Mouse (Mus musculus): ENCODE measurements around the gene Mef2c. TPM values are rescaled to one million over a fixed set of nuclear protein-coding genes. Genes with fewer than 3 reads are reported as not detected.

Gene Mef2c
- polyA plus RNA-seq, 1 experiment = 36.8 TPM

DNA sequence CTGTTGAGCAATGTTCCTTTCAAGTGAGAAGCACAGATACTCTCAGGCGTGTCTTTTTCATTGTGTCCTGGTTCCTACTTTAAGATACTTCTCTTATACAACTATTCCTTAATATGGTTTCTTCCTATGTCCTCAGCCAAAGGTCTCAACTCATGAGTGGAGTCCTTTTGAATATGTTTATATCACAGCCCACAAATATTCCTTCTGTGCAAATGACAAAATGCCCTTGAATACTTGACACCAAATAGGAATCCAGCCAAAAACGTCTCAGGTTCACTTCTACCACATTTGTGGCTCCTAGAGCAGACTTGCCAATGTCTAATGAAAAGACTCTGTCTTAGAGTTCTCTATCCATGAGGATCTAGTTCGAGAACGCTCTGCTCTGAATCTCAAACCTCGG is 21.7 kb upstream of the Mef2c start:
- WGBS = 72% methylated on average over 5 of the region's 5 CpGs
- TF ChIP-seq POLR2A (IDR thresholded peaks at IDR 0.05; ENCODE audit: borderline replicate concordance, extremely low read depth, low read depth, low read length) = no peak
- TF ChIP-seq CTCF (IDR thresholded peaks at IDR 0.05; ENCODE audit: insufficient read depth, low read length) = no peak

GRCm38 (mm10) chr13:83484215-83484614 is 19.6 kb upstream of the Mef2c start:
- no peaks in the 10 kb centered on the region for H3K4me1 ChIP-seq (ENCODE audit: control insufficient read depth, insufficient read depth, low read length)
- DNase-seq = no peak
- TF ChIP-seq POLR2A (IDR thresholded peaks at IDR 0.05; ENCODE audit: borderline replicate concordance, extremely low read depth, low read depth, low read length) (no peak), CTCF (IDR thresholded peaks at IDR 0.05; ENCODE audit: insufficient read depth, low read length) (no peak)
- H3K4me3 ChIP-seq (replicated peaks; ENCODE audit: extremely low read depth, low read depth, low read length) = no peak overlapping the region
- 90% methylated on average over 4 of the region's 4 CpGs for WGBS

More for the DNA sequence above, 21.7 kb upstream of the Mef2c start:
- Histone ChIP-seq H3K4me3 (replicated peaks; ENCODE audit: extremely low read depth, low read depth, low read length) (no peak overlapping the region), H3K4me1 (ENCODE audit: control insufficient read depth, insufficient read depth, low read length) (no peaks in the 10 kb centered on the region)
- no peak for DNase-seq

GRCm38 (mm10) chr13:83484721-83485369 is 19.0 kb upstream of the Mef2c start:
- no peak for DNase-seq
- TF ChIP-seq CTCF (IDR thresholded peaks at IDR 0.05; ENCODE audit: insufficient read depth, low read length) (no peak), POLR2A (IDR thresholded peaks at IDR 0.05; ENCODE audit: borderline replicate concordance, extremely low read depth, low read depth, low read length) (no peak)
- no peaks in the 10 kb centered on the region for H3K4me1 ChIP-seq (ENCODE audit: control insufficient read depth, insufficient read depth, low read length)
- WGBS = 68% methylated on average over 7 of the region's 7 CpGs
- no peak overlapping the region for H3K4me3 ChIP-seq (replicated peaks; ENCODE audit: extremely low read depth, low read depth, low read length)

- no peak for DNase-seq
- no peaks in the 10 kb centered on the region for H3K4me1 ChIP-seq (ENCODE audit: control insufficient read depth, insufficient read depth, low read length)
- TF ChIP-seq POLR2A (IDR thresholded peaks at IDR 0.05; ENCODE audit: borderline replicate concordance, extremely low read depth, low read depth, low read length) (no peak), CTCF (IDR thresholded peaks at IDR 0.05; ENCODE audit: insufficient read depth, low read length) (no peak)
- H3K4me3 ChIP-seq (replicated peaks; ENCODE audit: extremely low read depth, low read depth, low read length) = no peak overlapping the region
- 33% methylated on average over 3 of the region's 3 CpGs for WGBS
Measured at GRCm38 (mm10) chr13:83492051-83492450, 11.8 kb upstream of the Mef2c start.

- no peak for TF ChIP-seq CTCF (IDR thresholded peaks at IDR 0.05; ENCODE audit: insufficient read depth, low read length)
- no peak for TF ChIP-seq POLR2A (IDR thresholded peaks at IDR 0.05; ENCODE audit: borderline replicate concordance, extremely low read depth, low read depth, low read length)
- H3K4me1 ChIP-seq (ENCODE audit: control insufficient read depth, insufficient read depth, low read length) = no peaks in the 10 kb centered on the region
- no peak for DNase-seq
- 78% methylated on average over 3 of the region's 3 CpGs for whole genome bisulfite sequencing
- H3K4me3 ChIP-seq (replicated peaks; ENCODE audit: extremely low read depth, low read depth, low read length) = no peak overlapping the region
Measured at GRCm38 (mm10) chr13:83497708-83498107, 6.1 kb upstream of the Mef2c start.

- Histone ChIP-seq H3K4me1 (ENCODE audit: control insufficient read depth, insufficient read depth, low read length) (no peaks in the 10 kb centered on the region), H3K4me3 (replicated peaks; ENCODE audit: extremely low read depth, low read depth, low read length) (no peak overlapping the region)
- no peak for TF ChIP-seq CTCF (IDR thresholded peaks at IDR 0.05; ENCODE audit: insufficient read depth, low read length)
- no peak for TF ChIP-seq POLR2A (IDR thresholded peaks at IDR 0.05; ENCODE audit: borderline replicate concordance, extremely low read depth, low read depth, low read length)
- no peak for DNase-seq
- WGBS = 69% methylated on average over 4 of the region's 4 CpGs
Measured at GRCm38 (mm10) chr13:83499526-83499925, 4.3 kb upstream of the Mef2c start.

DNA sequence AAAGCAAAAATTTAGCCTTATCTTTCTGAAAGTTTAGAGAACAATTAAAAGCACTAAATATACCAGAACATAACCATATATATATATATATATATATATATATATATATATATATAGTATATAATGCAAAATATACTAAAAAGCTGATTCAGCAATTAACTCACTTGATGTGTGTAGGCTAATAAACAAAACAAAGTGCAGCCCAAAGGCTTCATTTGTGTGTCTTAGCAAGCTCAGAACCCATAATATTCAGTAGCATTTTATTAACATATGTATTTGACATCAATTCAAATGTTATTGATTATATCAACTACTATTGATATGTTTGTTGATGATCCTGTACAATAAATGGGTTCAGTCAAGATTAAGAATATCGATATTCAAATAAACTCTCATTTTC is 3.9 kb downstream of the Mef2c start:
- H3K4me3 ChIP-seq (replicated peaks; ENCODE audit: extremely low read depth, low read depth, low read length) = no peak overlapping the region
- H3K4me1 ChIP-seq (ENCODE audit: control insufficient read depth, insufficient read depth, low read length) = no peaks in the 10 kb centered on the region
- 89% methylated on average over 1 of the region's 1 CpGs for WGBS
- TF ChIP-seq POLR2A (IDR thresholded peaks at IDR 0.05; ENCODE audit: borderline replicate concordance, extremely low read depth, low read depth, low read length) = no peak
- TF ChIP-seq CTCF (IDR thresholded peaks at IDR 0.05; ENCODE audit: insufficient read depth, low read length) = no peak
- DNase-seq = no peak

GRCm38 (mm10) chr13:83515013-83515547 is 11.2 kb downstream of the Mef2c start:
- Histone ChIP-seq H3K4me3 (replicated peaks; ENCODE audit: extremely low read depth, low read depth, low read length) (no peak overlapping the region), H3K4me1 (ENCODE audit: control insufficient read depth, insufficient read depth, low read length) (no peaks in the 10 kb centered on the region)
- DNase-seq = no peak
- TF ChIP-seq CTCF (IDR thresholded peaks at IDR 0.05; ENCODE audit: insufficient read depth, low read length) = no peak
- TF ChIP-seq POLR2A (IDR thresholded peaks at IDR 0.05; ENCODE audit: borderline replicate concordance, extremely low read depth, low read depth, low read length) = no peak
- WGBS = 64% methylated on average over 4 of the region's 4 CpGs

DNA sequence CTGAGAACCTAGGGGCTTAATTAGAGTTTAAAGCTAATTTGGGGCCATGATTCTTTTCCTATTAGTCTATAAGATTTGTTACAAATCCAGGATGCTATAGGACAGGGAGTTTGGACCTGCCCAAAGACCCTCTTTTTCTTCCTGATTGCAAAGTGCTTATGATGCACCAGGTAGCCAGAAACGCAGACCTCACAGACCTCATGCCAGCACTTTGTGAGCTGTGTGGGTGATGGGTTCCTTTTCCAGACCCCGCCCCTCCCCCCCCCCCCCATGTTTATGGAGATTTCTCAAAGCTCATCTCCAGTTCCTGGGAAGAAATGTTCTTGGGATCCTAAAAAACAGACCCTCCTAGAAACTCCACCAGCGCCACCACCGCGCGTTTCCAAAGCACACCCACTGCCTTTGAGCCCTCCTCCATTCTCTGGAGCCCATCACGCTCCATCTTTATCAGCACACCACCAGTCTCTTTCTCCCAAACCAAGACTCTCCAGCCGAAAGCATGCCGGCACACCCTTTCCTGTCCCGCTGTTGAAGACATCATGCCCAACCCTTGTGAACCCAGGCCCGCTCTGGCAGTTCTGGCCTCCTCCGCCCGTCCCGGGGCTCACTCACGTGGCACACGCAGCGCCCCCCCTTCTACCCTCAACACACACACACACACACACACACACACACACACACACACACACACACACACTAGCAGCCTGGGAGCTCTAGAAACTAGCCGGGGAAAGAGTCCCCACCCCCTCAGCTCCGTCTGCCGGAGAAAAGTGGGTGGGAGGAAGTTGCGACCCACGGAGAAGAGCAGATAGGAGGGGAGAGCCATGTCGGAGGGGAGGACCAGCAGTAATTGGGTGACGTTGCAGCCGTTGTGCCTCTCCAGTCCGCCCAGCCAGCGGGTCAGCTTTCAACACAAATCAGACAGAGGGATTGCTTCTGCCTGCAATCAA is 14.1 kb downstream of the Mef2c start:
- WGBS = 3% methylated on average over 27 of the region's 27 CpGs
- peak; percentile 37 for DNase-seq
- H3K4me3 ChIP-seq (replicated peaks; ENCODE audit: extremely low read depth, low read depth, low read length) = peak overlapping the region; percentile 65
- peak; percentile 51; the same call in 1 of the 2 replicates for TF ChIP-seq POLR2A (IDR thresholded peaks at IDR 0.05; ENCODE audit: borderline replicate concordance, extremely low read depth, low read depth, low read length)
- no peak for TF ChIP-seq CTCF (IDR thresholded peaks at IDR 0.05; ENCODE audit: insufficient read depth, low read length)
- no peaks in the 10 kb centered on the region for H3K4me1 ChIP-seq (ENCODE audit: control insufficient read depth, insufficient read depth, low read length)
